Mouse (Mus musculus) embryonic facial prominence, embryonic 13.5 days (tissue): ENCODE measurements at regions not wholly inside any gene's neighbourhood (a gene's known extent, or its start where the extent isn't known, plus 50 kb on each side); places are given as distances from the start of the nearest gene placed in this dataset.

Experiments used
- ATAC-seq: fragments of 200-750 bp; cut with Nextera tagmentation; 2 replicates; pipeline ENCODE4 v1.8.0; 2017; ENCODE audit warnings: low read depth; ENCODE audit not compliant: insufficient number of reproducible peaks, insufficient read depth, low FRiP score, low TSS enrichment
- H3K27ac ChIP-seq: fragments of 300-500 bp; sonication (generic); 2 replicates; pipeline ENCODE4 v1.5.1; 2015; ENCODE audit warnings: moderate library complexity, mild to moderate bottlenecking, inconsistent platforms
- H3K27me3 ChIP-seq: fragments of 300-500 bp; sonication (generic); 2 replicates; pipeline ENCODE4 v1.6.1; 2015; ENCODE audit warnings: mild to moderate bottlenecking, inconsistent platforms
- H3K36me3 ChIP-seq: fragments of 300-500 bp; sonication (generic); 2 replicates; pipeline ENCODE4 v1.6.1; 2015; ENCODE audit warnings: mild to moderate bottlenecking, inconsistent platforms
- H3K4me1 ChIP-seq: fragments of 300-500 bp; sonication (generic); 2 replicates; pipeline ENCODE4 v1.6.1; 2015; ENCODE audit warnings: inconsistent platforms
- H3K4me2 ChIP-seq: fragments of 300-500 bp; sonication (generic); 2 replicates; pipeline ENCODE4 v1.6.1; 2015; ENCODE audit warnings: moderate library complexity, mild to moderate bottlenecking, inconsistent platforms
- H3K4me3 ChIP-seq: fragments of 300-500 bp; sonication (generic); 2 replicates; pipeline ENCODE4 v1.5.1; 2015; ENCODE audit warnings: mild to moderate bottlenecking, inconsistent platforms
- H3K9ac ChIP-seq: fragments of 300-500 bp; sonication (generic); 2 replicates; pipeline ENCODE4 v1.6.1; 2015; ENCODE audit warnings: mild to moderate bottlenecking, inconsistent platforms
- H3K9me3 ChIP-seq: fragments of 300-500 bp; sonication (generic); 2 replicates; pipeline ENCODE4 v1.6.1; 2016; ENCODE audit warnings: inconsistent platforms
- WGBS: fragments of 180-500 bp; shearing (Covaris S2); methylation state at CpG from one replicate; pipeline ENCODE4 v1.1.7; 2015; ENCODE audit warnings: mixed read lengths; 5-methylcytosine and 5-hydroxymethylcytosine counted together

- H3K9ac ChIP-seq, result no peak overlapping the region
- no peak for ATAC-seq
- H3K4me3 ChIP-seq, result no peak overlapping the region
- H3K4me1 ChIP-seq, result no peaks in the 10 kb centered on the region
- no peak overlapping the region for H3K4me2 ChIP-seq
- no peaks in the 10 kb centered on the region for H3K27me3 ChIP-seq
- 84% methylated on average over 12 of the region's 12 CpGs for WGBS
- no peaks in the 10 kb centered on the region for H3K36me3 ChIP-seq
- H3K27ac ChIP-seq, result no peak overlapping the region
- H3K9me3 ChIP-seq, result no peaks in the 10 kb centered on the region
Observed at GRCm38 (mm10) chr15:93775199-93775745, 179.6 kb upstream of the Prickle1 start.

DNA sequence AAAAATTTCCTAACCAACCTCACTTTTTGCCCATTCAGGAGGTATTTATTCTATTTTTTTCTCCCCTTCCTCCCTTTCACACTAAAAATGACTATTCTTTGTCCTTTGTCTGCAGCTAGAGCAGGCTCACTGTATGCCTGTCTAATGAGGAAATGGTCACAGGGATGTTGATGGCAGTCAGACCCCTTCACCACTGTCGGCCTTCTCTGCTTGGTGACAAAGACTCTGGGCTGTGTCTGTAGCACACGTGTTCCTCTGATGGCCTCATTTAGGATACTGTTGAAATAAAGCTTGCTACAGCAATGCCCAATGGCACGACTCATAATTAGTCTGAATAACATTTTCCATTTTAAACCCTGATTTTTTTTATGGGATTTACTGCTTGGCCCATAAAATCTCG, 178.6 kb upstream of the Prickle1 start:
- no peaks in the 10 kb centered on the region for H3K9me3 ChIP-seq
- H3K27me3 ChIP-seq, result no peaks in the 10 kb centered on the region
- H3K36me3 ChIP-seq, result no peaks in the 10 kb centered on the region
- 82% methylated on average over 4 of the region's 4 CpGs for WGBS
- no peaks in the 10 kb centered on the region for H3K4me1 ChIP-seq
- H3K27ac ChIP-seq, result no peak overlapping the region
- H3K9ac ChIP-seq, result no peak overlapping the region
- ATAC-seq, result no peak
- no peak overlapping the region for H3K4me3 ChIP-seq
- H3K4me2 ChIP-seq, result no peak overlapping the region

DNA sequence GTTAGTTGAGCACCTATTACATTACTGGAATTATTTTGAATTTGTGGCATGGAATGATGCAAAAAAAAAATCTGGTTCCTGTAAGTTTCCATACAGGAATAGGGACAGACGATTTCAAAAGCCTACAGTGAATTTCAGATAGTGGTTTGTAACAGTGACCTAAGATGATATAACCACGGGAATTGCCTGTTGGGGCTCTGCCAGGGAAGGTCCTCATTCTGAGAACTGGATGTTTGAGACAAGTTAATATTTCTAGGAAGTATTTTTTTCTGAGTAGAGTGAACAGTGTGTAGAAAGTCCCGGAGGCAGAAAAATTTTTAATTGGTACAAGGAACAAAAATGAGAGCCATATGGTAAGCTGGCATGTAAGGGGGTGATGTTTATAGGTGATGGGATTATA, 171.3 kb upstream of the Prickle1 start:
- ATAC-seq, result no peak
- Histone ChIP-seq H3K4me1 (peaks cover 8% of the 10 kb centered on the region; the same call in 1 of the 2 replicates), H3K4me3 (no peak overlapping the region), H3K36me3 (no peaks in the 10 kb centered on the region), H3K9me3 (no peaks in the 10 kb centered on the region), H3K27me3 (no peaks in the 10 kb centered on the region), H3K4me2 (no peak overlapping the region), H3K9ac (no peak overlapping the region), H3K27ac (no peak overlapping the region)
- WGBS, result 45% methylated on average over 3 of the region's 3 CpGs

DNA sequence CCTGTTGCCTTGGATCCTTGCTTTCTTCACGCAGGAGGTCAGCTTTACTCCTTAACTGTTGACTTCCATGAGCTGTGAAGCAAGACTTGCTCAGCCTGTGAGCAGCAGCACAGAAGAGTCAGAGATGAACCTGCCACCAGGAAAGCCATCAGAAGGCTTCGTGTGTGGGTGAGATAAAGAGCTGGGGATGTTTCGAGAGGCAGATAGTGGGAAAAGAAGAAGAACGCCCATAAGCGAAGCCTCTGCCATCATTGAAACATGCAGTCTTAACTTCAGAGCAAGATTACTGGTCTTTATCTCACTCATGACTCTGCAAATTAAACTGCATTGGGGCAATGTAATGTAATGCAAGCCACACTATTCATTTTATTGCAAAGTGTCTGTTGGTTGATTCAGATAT, 167.4 kb upstream of the Prickle1 start:
- 91% methylated on average over 5 of the region's 5 CpGs for WGBS
- peaks cover 8% of the 10 kb centered on the region; the same call in 1 of the 2 replicates for H3K4me1 ChIP-seq

GRCm38 (mm10) chr15:93758204-93758836, 162.6 kb upstream of the Prickle1 start:
- no peak for ATAC-seq
- 82% methylated on average over 8 of the region's 8 CpGs for WGBS

More for the DNA sequence above, 167.4 kb upstream of the Prickle1 start:
- no peak overlapping the region for H3K9ac ChIP-seq
- no peaks in the 10 kb centered on the region for H3K27me3 ChIP-seq
- no peak overlapping the region for H3K27ac ChIP-seq
- ATAC-seq, result no peak
- no peak overlapping the region for H3K4me3 ChIP-seq
- H3K9me3 ChIP-seq, result no peaks in the 10 kb centered on the region
- H3K36me3 ChIP-seq, result no peaks in the 10 kb centered on the region
- no peak overlapping the region for H3K4me2 ChIP-seq

DNA sequence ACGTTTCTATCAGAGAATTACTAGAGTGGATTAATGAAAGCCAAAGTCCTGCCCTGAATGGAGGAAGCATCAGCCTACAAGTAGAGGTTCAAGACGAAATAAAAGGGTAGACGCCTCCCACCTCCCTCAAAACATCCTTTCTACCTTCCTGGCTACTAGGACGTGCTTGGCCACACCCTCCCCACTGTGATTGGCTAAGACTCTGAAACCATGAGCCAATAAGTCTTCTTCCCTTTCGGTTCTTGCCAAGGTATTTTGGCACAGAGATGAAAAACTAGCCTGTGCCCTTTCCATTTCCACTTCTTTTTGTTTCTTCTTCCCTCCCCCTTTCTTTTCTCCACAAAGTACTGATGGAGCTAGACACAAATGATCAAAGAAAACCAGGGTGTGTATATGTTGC, 160.3 kb upstream of the Prickle1 start:
- H3K27ac ChIP-seq, result no peak overlapping the region

More at GRCm38 (mm10) chr15:93758204-93758836, 162.6 kb upstream of the Prickle1 start:
- no peaks in the 10 kb centered on the region for H3K36me3 ChIP-seq
- H3K9me3 ChIP-seq, result no peaks in the 10 kb centered on the region
- H3K9ac ChIP-seq, result no peak overlapping the region
- no peak overlapping the region for H3K4me2 ChIP-seq
- no peak overlapping the region for H3K4me3 ChIP-seq
- H3K27ac ChIP-seq, result no peak overlapping the region
- no peaks in the 10 kb centered on the region for H3K4me1 ChIP-seq
- H3K27me3 ChIP-seq, result no peaks in the 10 kb centered on the region

GRCm38 (mm10) chr15:93751817-93752216, 156.1 kb upstream of the Prickle1 start:
- Histone ChIP-seq H3K36me3 (no peaks in the 10 kb centered on the region), H3K9me3 (no peaks in the 10 kb centered on the region), H3K9ac (no peak overlapping the region), H3K4me3 (no peak overlapping the region), H3K4me2 (no peak overlapping the region), H3K27me3 (no peaks in the 10 kb centered on the region), H3K27ac (no peak overlapping the region), H3K4me1 (0 out of 2 replicates have a peak, but pooled peaks cover 8% of the 10 kb centered on the region)
- WGBS, result 72% methylated on average over 14 of the region's 14 CpGs
- ATAC-seq, result no peak

More for the DNA sequence above, 160.3 kb upstream of the Prickle1 start:
- Histone ChIP-seq H3K36me3 (no peaks in the 10 kb centered on the region), H3K9me3 (no peaks in the 10 kb centered on the region), H3K9ac (no peak overlapping the region), H3K4me3 (no peak overlapping the region), H3K27me3 (no peaks in the 10 kb centered on the region), H3K4me1 (0 out of 2 replicates have a peak, but pooled peaks cover 5% of the 10 kb centered on the region), H3K4me2 (no peak overlapping the region)
- no peak for ATAC-seq
- WGBS, result 73% methylated on average over 5 of the region's 5 CpGs

- Histone ChIP-seq H3K9me3 (no peaks in the 10 kb centered on the region), H3K27ac (no peak overlapping the region), H3K4me1 (0 out of 2 replicates have a peak, but pooled peaks cover 8% of the 10 kb centered on the region), H3K27me3 (no peaks in the 10 kb centered on the region), H3K4me3 (no peak overlapping the region), H3K4me2 (no peak overlapping the region), H3K9ac (no peak overlapping the region), H3K36me3 (no peaks in the 10 kb centered on the region)
- 14% methylated on average over 8 of the region's 8 CpGs for WGBS
- ATAC-seq, result no peak
Observed at GRCm38 (mm10) chr15:93750953-93751352, 155.3 kb upstream of the Prickle1 start.

- Histone ChIP-seq H3K36me3 (no peaks in the 10 kb centered on the region), H3K4me1 (0 out of 2 replicates have a peak, but pooled peaks cover 4% of the 10 kb centered on the region), H3K27me3 (no peaks in the 10 kb centered on the region), H3K4me2 (no peak overlapping the region), H3K9me3 (no peaks in the 10 kb centered on the region), H3K27ac (no peak overlapping the region), H3K4me3 (no peak overlapping the region), H3K9ac (no peak overlapping the region)
- ATAC-seq, result no peak
- WGBS, result 44% methylated on average over 12 of the region's 12 CpGs
Observed at GRCm38 (mm10) chr15:93744191-93744945, 148.7 kb upstream of the Prickle1 start.

DNA sequence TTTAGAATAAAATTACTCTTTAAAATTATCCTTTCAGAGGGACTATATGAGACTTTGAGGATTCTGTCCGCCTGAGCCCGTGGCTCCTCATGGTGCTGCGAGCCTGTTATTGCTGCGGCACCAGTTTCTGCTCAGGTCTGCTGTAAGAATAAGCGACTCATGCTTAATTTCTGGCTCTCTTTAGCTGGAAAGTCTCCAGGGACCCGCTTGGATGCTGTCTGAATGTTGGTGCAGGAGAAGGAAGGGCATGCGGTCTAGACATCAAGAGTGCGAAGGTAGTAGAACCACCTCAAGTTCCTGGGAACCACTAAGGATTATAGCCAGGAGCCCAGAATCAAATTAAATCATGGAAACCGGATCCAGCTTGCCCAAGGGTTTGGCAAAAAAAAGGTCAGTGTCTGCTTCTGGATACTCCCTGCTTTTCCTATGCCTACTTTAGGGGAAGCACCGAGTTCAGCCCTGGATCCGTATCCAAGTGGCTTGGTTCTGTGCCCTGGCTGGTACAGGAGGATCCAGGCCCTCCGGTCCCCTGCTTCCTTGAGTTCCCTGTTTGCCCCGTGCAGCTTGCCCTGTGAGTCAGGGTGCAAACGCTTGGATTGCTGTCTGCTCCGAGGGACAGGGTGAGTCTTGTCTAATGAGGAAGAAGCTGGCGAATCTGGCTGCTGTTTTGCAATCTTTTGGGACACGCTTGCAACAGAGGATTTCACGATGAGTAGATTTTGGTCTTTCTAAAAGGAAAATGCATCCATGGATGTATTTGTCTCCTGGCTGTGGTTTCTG, 138.2 kb upstream of the Prickle1 start:
- Histone ChIP-seq H3K27ac (no peak overlapping the region; the same call in 1 of the 2 replicates), H3K4me2 (no peak overlapping the region), H3K9me3 (no peaks in the 10 kb centered on the region), H3K27me3 (no peaks in the 10 kb centered on the region), H3K4me1 (peaks cover 23% of the 10 kb centered on the region), H3K9ac (no peak overlapping the region), H3K36me3 (no peaks in the 10 kb centered on the region), H3K4me3 (no peak overlapping the region)
- ATAC-seq, result no peak
- WGBS, result 61% methylated on average over 18 of the region's 18 CpGs

DNA sequence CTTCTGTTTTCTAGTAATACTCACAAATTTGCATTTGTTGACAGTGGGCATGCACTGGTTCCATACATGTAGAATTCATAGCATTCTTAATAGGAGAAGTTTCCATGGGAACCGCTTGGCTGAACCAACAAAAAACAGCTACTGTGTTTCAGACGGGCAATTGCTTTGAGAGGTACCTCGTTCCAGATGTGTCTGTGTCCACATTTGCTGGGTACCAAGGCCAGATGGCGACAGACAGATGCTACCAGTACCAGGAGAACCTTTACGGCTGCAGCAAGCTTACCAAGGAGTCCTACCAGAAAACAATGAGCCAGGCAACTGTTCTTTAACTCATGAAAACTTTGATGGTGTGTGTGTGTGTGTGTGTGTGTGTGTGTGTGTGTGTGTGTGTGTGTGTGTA, 137.1 kb upstream of the Prickle1 start:
- Histone ChIP-seq H3K9me3 (no peaks in the 10 kb centered on the region), H3K9ac (no peak overlapping the region), H3K27ac (no peak overlapping the region), H3K36me3 (no peaks in the 10 kb centered on the region), H3K4me2 (no peak overlapping the region), H3K27me3 (no peaks in the 10 kb centered on the region), H3K4me1 (peaks cover 21% of the 10 kb centered on the region; the same call in 1 of the 2 replicates), H3K4me3 (no peak overlapping the region)
- no peak for ATAC-seq
- 32% methylated on average over 5 of the region's 5 CpGs for WGBS
